Mouse (Mus musculus) liver, postnatal 0 days (tissue): ENCODE results near the gene Slc10a1. TPM values are rescaled to one million over a fixed set of nuclear protein-coding genes. Genes with fewer than 3 reads are reported as not detected.

ENCODE experiments used
- ATAC-seq: fragments of 200-750 bp; cut with Nextera tagmentation; 2 replicates; pipeline ENCODE4 v1.8.0; 2017; ENCODE audit warnings: mild to moderate bottlenecking, moderate library complexity
- DNase-seq: peaks from one replicate; pipeline ENCODE4 v3.0.0-alpha.2; 2016
- H3K27ac ChIP-seq: fragments of 300-500 bp; sonication (generic); 2 replicates; pipeline ENCODE4 v1.5.1; 2014; ENCODE audit warnings: antibody characterized with exemption, moderate library complexity, mild to moderate bottlenecking, low read depth
- H3K27me3 ChIP-seq: fragments of 300-500 bp; sonication (generic); 2 replicates; pipeline ENCODE4 v1.6.1; 2014; ENCODE audit warnings: low read length, control low read depth, mixed read lengths; ENCODE audit not compliant: insufficient read depth
- H3K36me3 ChIP-seq: fragments of 300-500 bp; sonication (generic); replicated peaks from 2 replicates; pipeline ENCODE4 v1.6.1; 2014; ENCODE audit warnings: mild to moderate bottlenecking, control low read depth, low read length, moderate library complexity, mixed read lengths; ENCODE audit not compliant: insufficient read depth
- H3K4me1 ChIP-seq: fragments of 300-500 bp; sonication (generic); 2 replicates; pipeline ENCODE4 v1.6.1; 2014; ENCODE audit warnings: antibody characterized with exemption, mild to moderate bottlenecking, control low read depth; ENCODE audit not compliant: insufficient read depth
- H3K4me2 ChIP-seq: fragments of 300-500 bp; sonication (generic); 2 replicates; pipeline ENCODE4 v1.6.1; 2014; ENCODE audit warnings: low read depth, mild to moderate bottlenecking, low read length, moderate library complexity, mixed read lengths
- H3K4me3 ChIP-seq: fragments of 300-500 bp; sonication (generic); 2 replicates; pipeline ENCODE4 v1.5.1; 2014; ENCODE audit warnings: low read depth, low read length
- H3K9ac ChIP-seq: fragments of 300-500 bp; sonication (generic); replicated peaks from 2 replicates; pipeline ENCODE4 v1.6.1; 2014; ENCODE audit warnings: mild to moderate bottlenecking, moderate library complexity
- H3K9me3 ChIP-seq: fragments of 300-500 bp; sonication (generic); 2 replicates; pipeline ENCODE4 v1.6.1; 2016; ENCODE audit warnings: mild to moderate bottlenecking, control low read depth, low read length, mixed read lengths
- CTCF ChIP-seq: sonication (generic); IDR thresholded peaks from 2 replicates; pipeline ENCODE4 v1.5.1; 2016; ENCODE audit warnings: antibody characterized with exemption, low read depth
- EP300 ChIP-seq: IDR thresholded peaks from 2 replicates; pipeline ENCODE4 v1.6.1; 2016; ENCODE audit warnings: antibody characterized with exemption, low read depth, mild to moderate bottlenecking
- WGBS: fragments of 180-500 bp; shearing (Covaris S2); extraction: QIAGEN DNeasy Blood & Tissue Kit; methylation state at CpG from one replicate; pipeline ENCODE4 v1.1.7; 2014; ENCODE audit not compliant: insufficient replicate concordance; 5-methylcytosine and 5-hydroxymethylcytosine counted together
- polyA plus RNA-seq: library from polyadenylated mRNA; unstranded; fragments of >200 nt; fragmentation: Nextera tagmentation; extraction: Ambion mirVana; gene quantifications from 2 replicates; pipeline ENCODE4 v1.2.1, GENCODE M21; 2015

The Slc10a1 gene
- polyA plus RNA-seq, 1 experiment from 2014 or later = 502 TPM

DNA sequence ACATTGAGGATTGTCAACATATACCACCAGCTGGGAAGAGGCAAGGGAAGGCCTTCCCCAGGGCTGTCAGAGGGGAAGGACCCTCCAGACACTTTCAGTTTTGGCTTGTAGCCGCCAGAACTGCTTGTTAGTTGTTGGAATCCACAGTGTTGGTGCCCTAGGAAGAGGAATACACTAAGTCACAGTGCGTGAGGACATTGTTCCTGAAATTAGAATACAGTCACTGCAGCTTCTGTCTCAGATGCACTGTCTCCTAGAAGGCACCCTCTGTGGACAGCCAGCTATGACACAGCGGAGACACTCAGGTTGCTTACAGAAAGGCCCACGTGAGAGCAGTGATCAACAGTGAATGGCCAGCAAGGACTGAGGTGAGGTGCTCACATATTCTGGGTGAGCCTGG, 29.3 kb downstream of the Slc10a1 start:
- ATAC-seq = peak; percentile 2; the same call in 1 of the 2 replicates
- H3K4me1 ChIP-seq = peaks cover 43% of the 10 kb centered on the region
- WGBS = 66% methylated on average over 4 of the region's 4 CpGs
- no peaks in the 10 kb centered on the region for H3K9me3 ChIP-seq
- peak overlapping the region; percentile 15; the same call in 1 of the 2 replicates for H3K4me2 ChIP-seq
- no peak for DNase-seq
- no peaks in the 10 kb centered on the region for H3K27me3 ChIP-seq
- no peak for TF ChIP-seq CTCF
- TF ChIP-seq EP300 = no peak
- no peak overlapping the region for H3K4me3 ChIP-seq
- H3K27ac ChIP-seq = peak overlapping the region; percentile 82
- no peaks in the 10 kb centered on the region for H3K36me3 ChIP-seq
- peak overlapping the region; percentile 39; the same call in 1 of the 2 replicates for H3K9ac ChIP-seq

DNA sequence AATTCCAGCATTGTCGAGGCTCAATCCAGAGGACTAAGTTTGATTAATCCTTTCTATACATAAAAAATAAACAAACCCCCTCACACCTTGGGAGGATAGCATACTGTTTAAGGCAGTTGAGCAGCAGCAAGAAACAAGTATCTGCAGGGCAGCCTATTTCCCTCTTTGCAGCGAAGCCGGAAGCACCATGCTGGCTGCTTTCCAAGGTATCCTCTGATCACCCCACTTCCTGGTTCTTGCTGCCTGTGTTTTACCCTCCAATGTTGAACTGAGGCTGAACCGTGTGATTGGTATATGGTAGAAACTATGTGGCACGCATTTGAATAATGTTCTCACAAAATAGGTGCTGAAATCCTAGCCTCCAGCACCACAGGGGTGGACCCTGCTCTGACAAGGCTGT, 29.9 kb downstream of the Slc10a1 start:
- H3K4me2 ChIP-seq = peak overlapping the region; percentile 15; the same call in 1 of the 2 replicates
- no peaks in the 10 kb centered on the region for H3K9me3 ChIP-seq
- no peak overlapping the region for H3K4me3 ChIP-seq
- TF ChIP-seq EP300 = 0 out of 2 replicates have a peak, but pooled peaks have one; percentile 20
- TF ChIP-seq CTCF = no peak
- H3K27me3 ChIP-seq = no peaks in the 10 kb centered on the region
- ATAC-seq (peak; percentile 17; the same call in 1 of the 2 replicates), DNase-seq (peak; percentile 76)
- 17% methylated on average over 5 of the region's 5 CpGs for WGBS
- peaks cover 37% of the 10 kb centered on the region for H3K4me1 ChIP-seq
- H3K9ac ChIP-seq = peak overlapping the region; percentile 39; the same call in 1 of the 2 replicates
- H3K36me3 ChIP-seq = no peaks in the 10 kb centered on the region
- H3K27ac ChIP-seq = peak overlapping the region; percentile 82

DNA sequence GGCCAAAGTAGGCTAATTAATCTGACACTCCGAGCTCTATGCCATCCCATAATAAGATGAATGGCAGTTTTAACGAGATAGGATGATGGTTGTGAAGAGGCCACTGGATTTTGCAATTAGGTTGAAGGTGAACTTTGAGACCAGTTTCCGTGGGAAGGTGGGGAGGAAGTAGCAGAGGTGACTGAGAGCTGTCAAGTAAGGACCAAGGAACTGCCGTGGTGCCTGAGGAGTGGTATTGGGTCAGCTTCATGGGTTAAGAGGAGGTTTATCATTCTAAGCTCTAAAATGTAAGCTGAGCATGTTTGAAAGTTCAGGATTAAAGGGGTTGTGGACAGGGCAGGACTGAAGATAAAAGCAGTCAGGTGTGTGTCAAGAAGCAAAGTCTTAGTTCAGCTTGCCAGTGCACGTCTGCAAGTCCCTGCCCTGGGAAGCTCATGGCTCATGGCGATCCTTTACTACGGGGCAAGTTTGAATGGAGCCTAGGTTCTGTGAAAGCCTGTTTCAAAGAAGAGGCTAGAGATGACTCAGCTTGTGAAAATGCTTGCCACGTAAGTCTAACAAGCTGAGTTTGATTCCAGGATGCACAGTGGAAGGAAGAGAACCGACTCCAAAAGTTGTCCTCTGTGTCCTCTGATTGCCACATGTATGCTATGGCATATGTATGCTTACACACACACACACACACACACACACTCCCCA, 31.0 kb downstream of the Slc10a1 start:
- WGBS = 61% methylated on average over 9 of the region's 9 CpGs
- no peaks in the 10 kb centered on the region for H3K27me3 ChIP-seq
- H3K4me3 ChIP-seq = no peak overlapping the region
- H3K4me1 ChIP-seq = peaks cover 31% of the 10 kb centered on the region
- DNase-seq (no peak), ATAC-seq (no peak)
- H3K36me3 ChIP-seq = no peaks in the 10 kb centered on the region
- no peaks in the 10 kb centered on the region for H3K9me3 ChIP-seq
- no peak overlapping the region for H3K4me2 ChIP-seq
- no peak overlapping the region for H3K27ac ChIP-seq
- H3K9ac ChIP-seq = no peak overlapping the region
- TF ChIP-seq CTCF (no peak), EP300 (no peak)

DNA sequence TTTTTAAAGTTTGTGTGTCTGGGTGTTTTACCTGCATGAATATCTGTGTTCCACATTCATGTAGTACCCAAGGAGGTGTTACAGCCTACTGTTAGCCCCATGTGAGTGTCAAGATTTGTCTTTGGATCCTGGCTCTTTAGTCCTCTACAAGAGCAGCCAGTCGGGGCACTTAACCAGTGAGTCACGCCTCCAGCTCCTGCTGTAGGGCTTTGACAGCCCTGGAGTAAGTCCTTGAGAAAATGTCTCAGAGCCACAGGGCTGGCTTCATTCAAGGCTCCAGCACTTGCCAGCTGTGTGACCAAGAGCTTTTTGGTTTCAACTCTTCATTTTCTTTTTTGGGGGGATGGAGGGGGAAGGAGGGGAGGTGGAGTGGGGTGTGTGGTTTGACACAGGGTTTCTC, 31.8 kb downstream of the Slc10a1 start:
- no peak for ATAC-seq
- H3K27ac ChIP-seq = no peak overlapping the region

DNA sequence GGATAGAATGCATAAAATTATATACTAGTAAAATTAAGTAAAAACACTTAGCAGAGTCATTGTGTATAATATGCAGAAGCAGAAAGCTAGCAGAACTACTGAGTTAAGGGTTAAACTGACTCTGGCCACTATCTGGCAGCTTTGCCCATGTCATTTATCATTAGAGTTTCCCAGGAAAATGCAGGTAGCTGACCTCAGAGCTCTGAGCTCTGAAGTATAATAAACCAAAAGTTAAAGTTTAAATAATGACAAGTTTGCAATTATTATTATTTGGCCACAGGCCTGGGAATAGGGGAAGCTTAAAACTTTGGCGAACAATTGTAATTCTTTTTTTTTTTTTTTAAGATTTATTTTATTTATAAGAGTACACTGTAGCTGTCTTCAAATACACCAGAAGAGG, 35.6 kb downstream of the Slc10a1 start:
- no peaks in the 10 kb centered on the region for H3K36me3 ChIP-seq
- H3K27ac ChIP-seq = no peak overlapping the region
- no peak for TF ChIP-seq CTCF
- TF ChIP-seq EP300 = no peak
- H3K9ac ChIP-seq = no peak overlapping the region
- peaks cover 27% of the 10 kb centered on the region for H3K4me1 ChIP-seq
- no peak for ATAC-seq
- H3K4me2 ChIP-seq = no peak overlapping the region
- 94% methylated on average over 1 of the region's 1 CpGs for WGBS
- no peaks in the 10 kb centered on the region for H3K27me3 ChIP-seq
- no peaks in the 10 kb centered on the region for H3K9me3 ChIP-seq
- no peak for DNase-seq
- H3K4me3 ChIP-seq = no peak overlapping the region

More for the DNA sequence above, 31.8 kb downstream of the Slc10a1 start:
- H3K36me3 ChIP-seq = no peaks in the 10 kb centered on the region
- WGBS = 85% methylated on average over 2 of the region's 2 CpGs
- no peak for DNase-seq
- no peaks in the 10 kb centered on the region for H3K27me3 ChIP-seq
- H3K4me1 ChIP-seq = peaks cover 33% of the 10 kb centered on the region
- H3K4me2 ChIP-seq = no peak overlapping the region
- H3K4me3 ChIP-seq = no peak overlapping the region
- H3K9me3 ChIP-seq = no peaks in the 10 kb centered on the region
- H3K9ac ChIP-seq = no peak overlapping the region
- no peak for TF ChIP-seq CTCF
- TF ChIP-seq EP300 = no peak

DNA sequence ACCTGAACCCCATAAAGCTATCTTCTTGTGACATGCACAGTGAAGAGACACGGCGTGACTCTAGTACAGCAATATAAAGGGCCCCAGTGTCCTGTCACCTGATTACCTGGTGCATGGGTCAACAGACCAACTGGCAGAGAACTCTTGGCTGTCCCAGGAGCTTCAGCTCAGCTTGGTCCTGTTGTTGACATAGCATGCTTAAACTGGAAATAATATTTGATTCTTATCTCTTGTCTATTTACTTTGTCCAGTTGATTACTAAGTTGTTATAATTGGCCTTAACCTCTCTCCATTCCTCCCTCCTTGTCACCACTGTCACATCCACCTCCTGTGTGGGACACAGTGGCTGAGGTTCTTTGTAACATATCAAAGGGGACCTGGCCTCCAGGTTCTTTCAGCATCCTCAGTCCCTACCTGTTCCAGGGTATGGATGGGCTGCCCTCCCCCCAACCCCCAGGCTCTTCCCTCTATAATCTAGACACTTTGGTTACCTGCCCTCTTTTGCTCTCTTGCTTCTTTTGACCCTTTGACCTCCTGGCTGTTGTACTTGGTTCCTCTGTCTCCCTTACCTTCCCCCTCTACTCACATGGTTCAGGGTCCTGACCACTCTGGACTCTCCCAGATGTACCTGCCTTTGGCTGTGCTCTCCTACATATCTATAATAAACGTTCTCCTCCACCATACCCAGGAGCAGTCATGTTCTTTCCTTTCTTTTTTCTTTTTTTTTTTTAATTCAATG, 36.9 kb downstream of the Slc10a1 start:
- Histone ChIP-seq H3K9ac (no peak overlapping the region), H3K27me3 (no peaks in the 10 kb centered on the region), H3K9me3 (no peaks in the 10 kb centered on the region), H3K36me3 (no peaks in the 10 kb centered on the region), H3K4me1 (peaks cover 22% of the 10 kb centered on the region), H3K4me3 (no peak overlapping the region), H3K27ac (peak overlapping the region; percentile 44; the same call in 1 of the 2 replicates), H3K4me2 (no peak overlapping the region)
- ATAC-seq = no peak; the same call in 1 of the 2 replicates
- 53% methylated on average over 3 of the region's 3 CpGs for WGBS
- TF ChIP-seq CTCF = no peak
- no peak for TF ChIP-seq EP300
- no peak for DNase-seq
